ENCODE assay signal across 9 mouse cellular contexts in genomic region chr10:62186882-62187281, GRCm38 (mm10). TPM values are rescaled to one million over a fixed set of nuclear protein-coding genes. Genes with fewer than 3 reads are reported as not detected.
DNase-seq lines count a peak whose midpoint lies in the region; ATAC-seq and TF ChIP-seq lines count a peak whose summit lies in the region.
"Had no signal": no experiment of that assay in that cellular context is flagged by ENCODE, and none has a peak within 500 bp of the region (broad histone marks: within the 10 kb centered on the region; RNA-seq: fewer than 3 reads in every experiment).

No protein-coding gene starts in this region.

- H3K36me3 ChIP-seq in heart, adult 2 months (ENCODE audit: control insufficient read depth, insufficient read depth, low read length) = no peaks in the 10 kb centered on the region
- no peaks in the 10 kb centered on the region for H3K36me3 ChIP-seq in kidney, embryonic 16.5 days (ENCODE audit: insufficient read depth, low read length)
- H3K36me3 ChIP-seq in liver, embryonic 13.5 days = no peaks in the 10 kb centered on the region
- H3K36me3 ChIP-seq in neural tube, embryonic 12.5 days = no peaks in the 10 kb centered on the region
- H3K36me3 ChIP-seq in testis, adult 2 months (ENCODE audit: control insufficient read depth, insufficient read depth, low read length) = no peaks in the 10 kb centered on the region
- H3K36me3 ChIP-seq: embryonic facial prominence, embryonic 15.5 days had no signal

- H3K9ac ChIP-seq in heart, adult 2 months (ENCODE audit: low read depth, low read length) = no peak overlapping the region
- H3K9ac ChIP-seq in kidney, embryonic 16.5 days (replicated peaks; ENCODE audit: low read length) = no peak overlapping the region
- no peak overlapping the region for H3K9ac ChIP-seq in liver, embryonic 13.5 days
- no peak overlapping the region for H3K9ac ChIP-seq in neural tube, embryonic 12.5 days
- H3K9ac ChIP-seq: embryonic facial prominence, embryonic 15.5 days had no signal

- intact Hi-C loops in heart, adult 2 months (cut with DNase I) = loop anchor here (1.0 to 10.0 kb wide), 4 partner anchors 56 to 312 kb away; no protein-coding TSS in a partner anchor

- peak; percentile 70; the same call in 1 of the 2 replicates for TF ChIP-seq EP300 in heart, adult 2 months (IDR thresholded peaks at IDR 0.05; ENCODE audit: insufficient read depth, low read depth, low read length)

- H3K4me2 ChIP-seq in kidney, embryonic 16.5 days (replicated peaks; ENCODE audit: low read depth, low read length) = no peak overlapping the region
- H3K4me2 ChIP-seq in liver, embryonic 13.5 days = no peak overlapping the region
- H3K4me2 ChIP-seq in neural tube, embryonic 12.5 days (replicated peaks) = no peak overlapping the region
- H3K4me2 ChIP-seq: embryonic facial prominence, embryonic 15.5 days had no signal

- no peaks in the 10 kb centered on the region for H3K9me3 ChIP-seq in kidney, embryonic 16.5 days (ENCODE audit: low read length)
- no peaks in the 10 kb centered on the region for H3K9me3 ChIP-seq in liver, embryonic 13.5 days (replicated peaks)
- no peaks in the 10 kb centered on the region for H3K9me3 ChIP-seq in neural tube, embryonic 12.5 days
- H3K9me3 ChIP-seq: embryonic facial prominence, embryonic 15.5 days had no signal

- WGBS in heart, adult 2 months = 22% methylated on average over 7 of the region's 7 CpGs
- 24% methylated on average over 7 of the region's 7 CpGs for WGBS in kidney, embryonic 16.5 days
- 17% methylated on average over 7 of the region's 7 CpGs for WGBS in liver, embryonic 13.5 days (ENCODE audit: insufficient replicate concordance)
- 21% methylated on average over 7 of the region's 7 CpGs for WGBS in neural tube, embryonic 12.5 days

- no peak for TF ChIP-seq POLR2A in heart, adult 2 months (IDR thresholded peaks at IDR 0.05; ENCODE audit: insufficient read depth, low read depth, low read length)
- TF ChIP-seq POLR2A in testis, adult 2 months (IDR thresholded peaks at IDR 0.05; ENCODE audit: control insufficient read depth, low read depth, low read length) = no peak

- H3K27ac ChIP-seq in heart, adult 2 months = no peak overlapping the region
- no peak overlapping the region for H3K27ac ChIP-seq in kidney, embryonic 16.5 days (ENCODE audit: low read length)
- H3K27ac ChIP-seq in liver, embryonic 13.5 days = no peak overlapping the region
- H3K27ac ChIP-seq in neural tube, embryonic 12.5 days = no peak overlapping the region
- no peak overlapping the region for H3K27ac ChIP-seq in testis, adult 2 months (ENCODE audit: control insufficient read depth, insufficient read depth, low read depth, low read length)
- H3K27ac ChIP-seq: embryonic facial prominence, embryonic 15.5 days had no signal

- peak; percentile 72 for DNase-seq in 416B (ENCODE audit: low read depth)
- peak; percentile 66 for DNase-seq in adipocyte (ENCODE audit: low spot score)
- DNase-seq in embryo, embryonic 11 days = peak; percentile 81
- DNase-seq in heart, adult 2 months = peak; percentile 74 to 89
- DNase-seq in liver, embryonic 13.5 days = peak; percentile 68

- no peaks in the 10 kb centered on the region for H3K79me2 ChIP-seq in heart, adult 2 months (replicated peaks; ENCODE audit: control insufficient read depth, insufficient read depth, low read length)

- TF ChIP-seq CTCF in heart, adult 2 months (IDR thresholded peaks at IDR 0.05) = no peak; the same call in 1 of the 2 replicates
- TF ChIP-seq CTCF in testis, adult 2 months (IDR thresholded peaks at IDR 0.05; ENCODE audit: control insufficient read depth, insufficient read depth, insufficient replicate concordance, low read depth, low read length) = peak; percentile 94

- no peaks in the 10 kb centered on the region for H3K27me3 ChIP-seq in heart, adult 2 months (ENCODE audit: control insufficient read depth, insufficient read depth, low read length)
- H3K27me3 ChIP-seq in kidney, embryonic 16.5 days (ENCODE audit: insufficient read depth, low read length) = 0 out of 2 replicates have a peak, but pooled peaks cover 9% of the 10 kb centered on the region
- H3K27me3 ChIP-seq in liver, embryonic 13.5 days = peaks cover 12% of the 10 kb centered on the region; the same call in 1 of the 2 replicates
- H3K27me3 ChIP-seq in neural tube, embryonic 12.5 days (replicated peaks) = peaks cover 20% of the 10 kb centered on the region
- no peaks in the 10 kb centered on the region for H3K27me3 ChIP-seq in testis, adult 2 months (ENCODE audit: control insufficient read depth, insufficient read depth, low read length)
- H3K27me3 ChIP-seq: embryonic facial prominence, embryonic 15.5 days had no signal

- peak; percentile 17; the same call in 1 of the 2 replicates for ATAC-seq in kidney, embryonic 16.5 days (ENCODE audit: low FRiP score, low TSS enrichment)
- ATAC-seq in liver, embryonic 13.5 days (ENCODE audit: low read depth) = peak; percentile 62
- peak; percentile 60; the same call in 1 of the 2 replicates for ATAC-seq in neural tube, embryonic 12.5 days (ENCODE audit: low FRiP score, low read depth)

- H3K4me1 ChIP-seq in heart, adult 2 months (ENCODE audit: control insufficient read depth, insufficient read depth, low read length) = no peaks in the 10 kb centered on the region
- H3K4me1 ChIP-seq in kidney, embryonic 16.5 days (ENCODE audit: insufficient read depth, low read length) = peaks cover 10% of the 10 kb centered on the region
- H3K4me1 ChIP-seq in liver, embryonic 13.5 days (replicated peaks) = peaks cover 28% of the 10 kb centered on the region
- no peaks in the 10 kb centered on the region for H3K4me1 ChIP-seq in neural tube, embryonic 12.5 days
- H3K4me1 ChIP-seq in testis, adult 2 months (ENCODE audit: control insufficient read depth, insufficient read depth, low read length) = peaks cover 3% of the 10 kb centered on the region

- no peak overlapping the region for H3K4me3 ChIP-seq in heart, adult 2 months
- H3K4me3 ChIP-seq in kidney, embryonic 16.5 days (ENCODE audit: low read length) = no peak overlapping the region
- H3K4me3 ChIP-seq in liver, embryonic 13.5 days (replicated peaks) = no peak overlapping the region
- H3K4me3 ChIP-seq in neural tube, embryonic 12.5 days = no peak overlapping the region
- no peak overlapping the region for H3K4me3 ChIP-seq in testis, adult 2 months (ENCODE audit: control insufficient read depth, low read depth, low read length)
- H3K4me3 ChIP-seq: embryonic facial prominence, embryonic 15.5 days had no signal

RNA-seq across cellular contexts. Expression of gene Fam241b, which starts 43.2 kb away (rescaled TPM):
- 1 to 10 TPM; 3.0 to 3.2 TPM for total RNA-seq in heart, adult 2 months (2021)
- polyA plus RNA-seq in heart, adult 2 months (2012; rRNA removed) = 2.5 and 3.3 TPM in 2 replicates
- 13.9 and 16.7 TPM in 2 replicates for polyA plus RNA-seq in kidney, embryonic 16.5 days (2015; fragmentation: Nextera tagmentation; extraction: Ambion mirVana)
- 1.0 and 1.1 TPM in 2 replicates for polyA plus RNA-seq in liver, embryonic 13.5 days (2015; fragmentation: Nextera tagmentation; extraction: Ambion mirVana)
- polyA plus RNA-seq in neural tube, embryonic 12.5 days (2016; fragmentation: Nextera tagmentation; extraction: Ambion mirVana) = 48.4 and 56.5 TPM in 2 replicates
- 5.3 and 6.1 TPM in 2 replicates for polyA plus RNA-seq in testis, adult 2 months (2012; rRNA removed)

RNA-seq across cellular contexts. Expression of gene Tspan15, which starts 44.2 kb away (rescaled TPM):
- 1 to 10 TPM; 6.1 to 8.1 TPM for total RNA-seq in heart, adult 2 months (2021)
- polyA plus RNA-seq in heart, adult 2 months (2012; rRNA removed) = 17.7 and 19.1 TPM in 2 replicates
- 69.5 and 78.7 TPM in 2 replicates for polyA plus RNA-seq in kidney, embryonic 16.5 days (2015; fragmentation: Nextera tagmentation; extraction: Ambion mirVana)
- 8.8 and 9.3 TPM in 2 replicates for polyA plus RNA-seq in liver, embryonic 13.5 days (2015; fragmentation: Nextera tagmentation; extraction: Ambion mirVana)
- 14.4 and 15.5 TPM in 2 replicates for polyA plus RNA-seq in neural tube, embryonic 12.5 days (2016; fragmentation: Nextera tagmentation; extraction: Ambion mirVana)
- 2.7 and 3.6 TPM in 2 replicates for polyA plus RNA-seq in testis, adult 2 months (2012; rRNA removed)

RNA-seq across cellular contexts. Expression of gene Neurog3, which starts 54.0 kb away (rescaled TPM):
- not detected for total RNA-seq in heart, adult 2 months (2021)
- not detected in 2 replicates for polyA plus RNA-seq in heart, adult 2 months (2012; rRNA removed)
- polyA plus RNA-seq in kidney, embryonic 16.5 days (2015; fragmentation: Nextera tagmentation; extraction: Ambion mirVana) = not detected in 2 replicates
- not detected in 2 replicates for polyA plus RNA-seq in liver, embryonic 13.5 days (2015; fragmentation: Nextera tagmentation; extraction: Ambion mirVana)
- polyA plus RNA-seq in neural tube, embryonic 12.5 days (2016; fragmentation: Nextera tagmentation; extraction: Ambion mirVana) = 7.5 and 10.9 TPM in 2 replicates
- polyA plus RNA-seq in testis, adult 2 months (2012; rRNA removed) = 0.79 and 0.87 TPM in 2 replicates
- polyA plus RNA-seq: embryonic facial prominence, embryonic 15.5 days had no signal
